Mouse (Mus musculus): ENCODE measurements around the gene Irgm1. TPM values are rescaled to one million over a fixed set of nuclear protein-coding genes. Genes with fewer than 3 reads are reported as not detected.

Irgm1 gene
- total RNA-seq, 2 experiments from 2014 or later: 32.4 to 45.1 TPM

DNA sequence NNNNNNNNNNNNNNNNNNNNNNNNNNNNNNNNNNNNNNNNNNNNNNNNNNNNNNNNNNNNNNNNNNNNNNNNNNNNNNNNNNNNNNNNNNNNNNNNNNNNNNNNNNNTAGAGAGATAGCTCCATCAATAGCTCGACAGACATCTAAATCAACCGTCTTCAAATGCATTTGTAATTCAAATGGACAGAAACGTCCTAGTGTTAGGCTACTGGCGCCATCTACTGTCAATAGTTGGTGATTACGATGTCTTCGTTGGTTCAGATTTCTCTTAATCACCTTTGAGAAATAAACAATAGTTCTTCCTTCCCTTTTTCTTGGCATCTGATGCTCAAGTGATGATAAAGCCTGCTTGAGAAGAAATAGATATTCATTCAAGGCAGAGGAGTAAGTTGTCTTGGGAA is 12.5 kb downstream of the Irgm1 start:
- peak; percentile 32 for ATAC-seq (replicated peaks; ENCODE audit: poor library complexity)

- ATAC-seq (replicated peaks; ENCODE audit: poor library complexity): peak; percentile 49
Measured at GRCm38 (mm10) chr11:48853474-48854180, 17.9 kb downstream of the Irgm1 start.

DNA sequence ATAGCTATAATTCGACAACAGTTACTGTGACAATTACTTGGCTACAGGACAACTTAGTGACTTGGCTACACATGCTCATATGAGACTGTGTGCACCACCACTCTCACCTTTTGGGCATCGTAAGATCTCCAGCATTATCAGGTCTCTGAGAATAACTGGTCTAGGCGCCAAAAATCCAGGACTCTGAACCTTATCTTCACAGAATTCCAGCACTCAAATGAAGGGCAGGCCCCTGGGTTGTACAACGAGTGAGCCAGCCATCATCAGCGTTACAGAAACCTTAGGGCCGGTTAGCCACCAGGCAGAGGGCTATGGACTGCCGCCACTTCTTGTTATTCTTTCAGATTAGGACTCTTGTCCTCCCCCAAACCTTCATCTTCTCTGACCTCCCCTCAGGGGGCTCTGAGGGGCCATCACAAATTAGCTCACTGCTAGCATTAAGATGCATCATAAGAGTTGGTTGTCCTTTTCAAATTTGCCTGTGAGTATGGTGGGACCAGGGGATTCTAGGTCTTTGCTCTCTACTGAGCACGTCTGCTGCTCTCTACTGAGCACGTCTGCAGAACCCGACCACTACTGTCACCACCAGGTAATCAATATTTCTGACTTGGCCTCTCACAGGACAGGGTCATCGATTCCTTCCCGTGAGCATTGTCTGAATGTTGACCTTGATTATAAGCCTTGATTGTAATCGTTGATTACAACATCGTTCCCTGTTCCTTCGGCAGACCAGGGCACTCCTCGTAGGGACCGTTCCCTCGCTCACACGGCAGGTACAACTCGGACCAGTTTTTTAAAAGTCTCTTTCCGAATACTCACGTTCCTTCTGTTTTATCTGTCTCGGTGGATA is 18.6 kb downstream of the Irgm1 start:
- 0 out of 2 replicates have a peak, but pooled peaks have one; percentile 0 for ATAC-seq (replicated peaks; ENCODE audit: poor library complexity)

DNA sequence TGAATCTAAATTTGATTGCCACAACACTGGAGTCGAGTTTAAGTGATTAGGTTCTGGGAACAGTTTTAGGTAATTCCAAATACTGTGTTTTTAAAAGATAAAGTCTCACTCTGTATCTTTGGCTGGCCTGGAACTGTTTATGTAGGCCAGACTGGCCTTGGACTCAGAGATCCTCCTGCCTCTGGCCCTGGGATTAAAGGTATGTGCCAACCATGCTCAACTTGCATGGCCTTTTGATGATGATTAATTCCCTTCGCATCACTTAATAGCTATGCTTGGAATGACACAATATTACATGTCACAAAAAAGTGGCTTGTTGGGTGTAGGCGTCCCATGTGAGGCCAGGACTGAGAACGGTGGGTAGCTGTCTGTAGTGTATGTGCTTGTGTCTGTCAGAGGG is 19.3 kb downstream of the Irgm1 start:
- no peak for ATAC-seq (replicated peaks; ENCODE audit: poor library complexity)

GRCm38 (mm10) chr11:48851270-48851995 is 20.1 kb downstream of the Irgm1 start:
- ATAC-seq (replicated peaks; ENCODE audit: poor library complexity): no peak

- ATAC-seq (replicated peaks; ENCODE audit: poor library complexity): no peak
Measured at GRCm38 (mm10) chr11:48850240-48850639, 21.2 kb downstream of the Irgm1 start.

- no peak for ATAC-seq (replicated peaks; ENCODE audit: poor library complexity)
Measured at GRCm38 (mm10) chr11:48846881-48847280, 24.6 kb downstream of the Irgm1 start.

DNA sequence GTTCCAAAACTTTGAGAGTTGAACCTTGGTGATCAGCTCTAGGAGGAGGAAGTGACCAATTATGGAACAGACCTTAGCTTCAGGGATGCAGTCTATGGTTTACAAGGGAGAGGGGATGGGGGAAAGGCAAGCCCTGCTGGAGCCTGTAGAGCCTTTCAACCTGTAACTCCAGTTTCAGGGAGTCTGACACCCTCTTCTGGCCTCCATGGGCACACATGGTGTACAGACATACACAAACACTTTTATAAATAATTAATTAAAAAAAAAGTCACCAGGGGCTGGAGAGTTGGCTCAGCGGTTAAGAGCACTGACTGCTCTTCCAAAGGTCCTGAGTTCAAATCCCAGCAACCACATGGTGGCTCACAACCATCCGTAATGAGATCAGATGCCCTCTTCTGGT is 25.1 kb downstream of the Irgm1 start:
- ATAC-seq (replicated peaks; ENCODE audit: poor library complexity): 0 out of 2 replicates have a peak, but pooled peaks have one; percentile 32

DNA sequence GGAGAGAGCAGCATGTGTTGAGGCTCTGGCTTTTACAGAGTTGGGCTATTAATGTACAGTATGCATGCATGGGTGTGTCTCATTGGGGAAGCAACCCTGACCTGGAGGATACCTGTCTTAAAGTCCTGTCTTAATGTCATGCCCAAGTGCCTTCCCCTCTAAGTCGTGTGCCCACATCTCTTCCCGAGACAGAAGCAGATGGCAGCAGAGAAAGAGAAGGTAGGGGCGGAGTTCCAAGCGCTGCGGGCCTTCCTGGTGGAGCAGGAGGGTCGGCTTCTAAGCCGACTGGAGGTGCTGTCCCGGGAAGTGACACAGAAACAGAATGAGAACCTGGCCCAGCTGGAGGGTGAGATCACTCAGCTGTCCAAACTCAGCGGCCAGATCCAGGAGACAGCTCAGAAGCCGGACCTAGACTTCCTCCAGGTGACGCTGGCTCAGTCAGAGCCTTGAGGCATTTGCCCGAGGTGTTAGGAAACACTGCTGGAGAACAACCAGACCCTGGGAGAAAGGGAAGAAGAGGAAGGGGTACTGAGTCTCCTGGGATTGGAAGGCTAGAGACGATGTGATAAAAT is 26.2 kb downstream of the Irgm1 start:
- ATAC-seq (replicated peaks; ENCODE audit: poor library complexity): no peak

- no peak for ATAC-seq (replicated peaks; ENCODE audit: poor library complexity)
Measured at GRCm38 (mm10) chr11:48844309-48844708, 27.2 kb downstream of the Irgm1 start.

GRCm38 (mm10) chr11:48843202-48843601 is 28.3 kb downstream of the Irgm1 start:
- no peak for ATAC-seq (replicated peaks; ENCODE audit: poor library complexity)

- no peak for ATAC-seq (replicated peaks; ENCODE audit: poor library complexity)
Measured at GRCm38 (mm10) chr11:48842378-48842792, 29.1 kb downstream of the Irgm1 start.

DNA sequence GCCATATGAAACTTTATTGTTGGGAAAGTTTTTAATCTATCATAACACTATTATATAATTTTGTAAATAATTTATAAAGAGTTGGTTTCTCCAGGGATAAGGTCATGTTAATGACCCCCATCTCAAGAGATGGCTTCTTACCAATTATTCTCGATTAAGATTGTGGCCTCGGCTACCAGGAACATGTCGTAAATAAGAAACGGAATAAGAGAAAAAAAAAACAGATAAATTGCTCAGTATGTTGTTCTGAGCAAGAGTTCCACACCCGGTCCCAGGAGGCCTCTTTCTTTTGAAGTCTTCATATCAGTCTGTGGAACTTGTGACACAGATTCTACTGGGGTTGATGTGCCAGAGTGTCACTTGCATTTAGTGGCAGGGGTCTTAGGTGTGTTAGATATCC is 30.3 kb downstream of the Irgm1 start:
- no peak for ATAC-seq (replicated peaks; ENCODE audit: poor library complexity)

GRCm38 (mm10) chr11:48840805-48841204 is 30.7 kb downstream of the Irgm1 start:
- no peak for ATAC-seq (replicated peaks; ENCODE audit: poor library complexity)

DNA sequence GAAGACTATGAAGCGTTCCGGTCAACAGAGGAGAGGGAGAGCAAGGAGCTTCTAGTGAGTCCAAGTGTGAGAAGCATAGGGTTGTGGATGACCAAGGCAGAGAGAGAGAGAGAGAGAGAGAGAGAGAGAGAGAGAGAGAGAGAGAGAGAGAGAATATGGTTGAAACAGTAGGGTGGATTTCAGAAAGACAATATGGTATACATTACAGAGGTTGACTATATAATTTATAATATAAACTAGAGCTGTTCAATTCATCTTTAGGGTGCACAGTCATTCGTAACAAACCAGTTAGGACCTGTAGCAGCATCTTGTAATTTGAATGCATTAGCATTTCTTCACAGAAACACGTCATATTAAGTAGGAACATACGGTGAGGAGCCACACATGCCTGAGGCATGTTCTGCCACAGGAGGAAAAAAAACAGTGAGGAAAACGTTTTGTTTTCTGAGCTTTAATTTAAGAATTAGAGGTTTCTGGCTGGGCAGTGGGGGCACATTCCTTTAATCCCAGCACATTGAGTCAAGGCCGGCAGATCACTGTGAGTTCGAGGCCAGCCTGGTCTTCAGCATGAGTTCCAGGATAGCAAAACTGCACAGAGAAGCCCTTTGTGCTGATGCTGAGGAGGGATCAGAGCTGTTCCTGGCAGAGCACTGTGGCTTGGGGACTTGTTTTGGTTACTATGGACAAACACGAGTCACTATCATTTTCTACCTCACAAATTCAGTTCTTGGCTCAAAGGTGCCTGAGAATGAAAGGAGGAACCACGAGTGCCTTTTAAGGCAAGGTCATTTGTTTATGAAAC is 32.4 kb downstream of the Irgm1 start:
- no peak for ATAC-seq (replicated peaks; ENCODE audit: poor library complexity)

DNA sequence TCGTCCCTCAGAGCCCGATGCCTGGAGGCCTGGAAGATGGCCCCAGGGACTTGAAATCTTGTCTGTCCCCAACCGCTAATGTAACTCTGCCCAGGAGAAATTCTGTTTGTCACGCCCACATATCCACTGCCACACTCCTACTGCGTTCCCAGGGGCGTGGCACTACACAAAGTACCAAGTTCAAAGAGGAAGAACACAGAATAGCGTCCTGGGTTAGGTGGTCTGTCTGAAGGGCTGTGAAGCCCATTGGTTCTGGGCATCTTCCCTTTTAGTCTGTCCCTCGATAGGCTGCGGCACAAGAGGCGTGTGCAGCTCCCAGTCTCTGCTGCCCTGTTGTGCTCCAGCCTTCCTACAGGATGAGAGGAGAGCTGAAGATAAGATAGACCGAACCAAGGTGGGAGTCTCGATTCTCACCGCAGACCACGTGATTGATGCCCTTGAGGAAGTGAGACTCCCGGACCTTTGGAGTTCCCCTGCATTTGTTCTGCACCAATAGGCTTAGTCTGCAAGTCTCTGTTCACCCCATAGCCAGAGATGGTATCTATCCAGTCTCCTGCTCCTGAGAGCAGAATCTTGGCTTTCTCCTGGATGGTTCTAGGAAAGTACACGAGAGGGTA is 33.2 kb downstream of the Irgm1 start:
- peak; percentile 51 for ATAC-seq (replicated peaks; ENCODE audit: poor library complexity)

- 0 out of 2 replicates have a peak, but pooled peaks have one; percentile 10 for ATAC-seq (replicated peaks; ENCODE audit: poor library complexity)
Measured at GRCm38 (mm10) chr11:48837310-48838180, 33.9 kb downstream of the Irgm1 start.

- ATAC-seq (replicated peaks; ENCODE audit: poor library complexity): no peak
Measured at GRCm38 (mm10) chr11:48836990-48837309, 34.5 kb downstream of the Irgm1 start.

GRCm38 (mm10) chr11:48835923-48836322 is 35.6 kb downstream of the Irgm1 start:
- ATAC-seq (replicated peaks; ENCODE audit: poor library complexity): no peak

Measured in megakaryocyte progenitor cell, adult 5-6 weeks (primary cell).